Mouse (Mus musculus) E14TG2a.4 (cell line): ENCODE data around the gene Gtf2a2.

Experiments used
- H3K27me3 ChIP-seq: 2 replicates; pipeline ENCODE4 v1.6.1; 2014; ENCODE audit warnings: low read length, control low read depth; ENCODE audit not compliant: insufficient read depth
- H3K36me3 ChIP-seq: 2 replicates; pipeline ENCODE4 v1.6.1; 2014; ENCODE audit warnings: low read length, control low read depth; ENCODE audit not compliant: insufficient read depth
- H3K4me1 ChIP-seq: replicated peaks from 2 replicates; pipeline ENCODE4 v1.6.1; 2014; ENCODE audit warnings: low read depth, low read length, control low read depth
- H3K4me3 ChIP-seq: replicated peaks from 2 replicates; pipeline ENCODE4 v1.5.1; 2014; ENCODE audit warnings: mild to moderate bottlenecking, low read length
- H3K9me3 ChIP-seq: 2 replicates; pipeline ENCODE4 v1.6.1; 2014; ENCODE audit warnings: low read length, control low read depth
- CTCF ChIP-seq: conservative IDR thresholded peaks from 2 replicates; pipeline ENCODE4 v1.5.1; 2014; ENCODE audit warnings: low read length
- NANOG ChIP-seq: IDR thresholded peaks from 2 replicates; pipeline ENCODE4 v1.6.1; 2014; ENCODE audit warnings: borderline replicate concordance, low read length, mixed read lengths
- POU5F1 ChIP-seq: IDR thresholded peaks from 2 replicates; pipeline ENCODE4 v1.6.1; 2014; ENCODE audit warnings: low read length, borderline replicate concordance

Gtf2a2 gene

GRCm38 (mm10) chr9:70052730-70053129, 40.4 kb downstream of the Gtf2a2 start:
- Histone ChIP-seq H3K36me3 (no peaks in the 10 kb centered on the region), H3K9me3 (no peaks in the 10 kb centered on the region), H3K4me1 (peaks cover 32% of the 10 kb centered on the region), H3K4me3 (no peak overlapping the region), H3K27me3 (no peaks in the 10 kb centered on the region)
- no peak for TF ChIP-seq NANOG
- TF ChIP-seq POU5F1, result no peak

- Histone ChIP-seq H3K36me3 (no peaks in the 10 kb centered on the region), H3K4me3 (no peak overlapping the region), H3K9me3 (no peaks in the 10 kb centered on the region), H3K27me3 (no peaks in the 10 kb centered on the region), H3K4me1 (peaks cover 26% of the 10 kb centered on the region)
- no peak for TF ChIP-seq POU5F1
Measured at GRCm38 (mm10) chr9:70053411-70053810, 41.1 kb downstream of the Gtf2a2 start.

- Histone ChIP-seq H3K27me3 (no peaks in the 10 kb centered on the region), H3K9me3 (peaks cover 16% of the 10 kb centered on the region), H3K36me3 (no peaks in the 10 kb centered on the region), H3K4me1 (no peaks in the 10 kb centered on the region; the same call in 1 of the 2 replicates), H3K4me3 (no peak overlapping the region)
- no peak for TF ChIP-seq POU5F1
- no peak for TF ChIP-seq NANOG
- no peak for TF ChIP-seq CTCF
Measured at GRCm38 (mm10) chr9:70062012-70062411, 49.7 kb downstream of the Gtf2a2 start.

GRCm38 (mm10) chr9:70067497-70067896, 55.1 kb downstream of the Gtf2a2 start:
- TF ChIP-seq CTCF, result no peak
- TF ChIP-seq POU5F1, result no peak
- TF ChIP-seq NANOG, result no peak
- no peaks in the 10 kb centered on the region for H3K36me3 ChIP-seq
- H3K4me3 ChIP-seq, result no peak overlapping the region
- peaks cover 7% of the 10 kb centered on the region for H3K4me1 ChIP-seq
- H3K27me3 ChIP-seq, result no peaks in the 10 kb centered on the region
- peaks cover 16% of the 10 kb centered on the region for H3K9me3 ChIP-seq

- no peak overlapping the region for H3K4me3 ChIP-seq
- no peaks in the 10 kb centered on the region for H3K36me3 ChIP-seq
- no peaks in the 10 kb centered on the region for H3K27me3 ChIP-seq
- H3K4me1 ChIP-seq, result peaks cover 28% of the 10 kb centered on the region
- H3K9me3 ChIP-seq, result no peaks in the 10 kb centered on the region
- TF ChIP-seq POU5F1, result no peak
- TF ChIP-seq CTCF, result no peak
- no peak for TF ChIP-seq NANOG
Measured at GRCm38 (mm10) chr9:70069961-70070435, 57.6 kb downstream of the Gtf2a2 start.

- Histone ChIP-seq H3K27me3 (0 out of 2 replicates have a peak, but pooled peaks cover 6% of the 10 kb centered on the region), H3K4me1 (peaks cover 48% of the 10 kb centered on the region), H3K4me3 (no peak overlapping the region), H3K9me3 (no peaks in the 10 kb centered on the region), H3K36me3 (no peaks in the 10 kb centered on the region)
- TF ChIP-seq NANOG, result no peak
- TF ChIP-seq POU5F1, result no peak
- TF ChIP-seq CTCF, result no peak
Measured at GRCm38 (mm10) chr9:70072387-70072786, 60.0 kb downstream of the Gtf2a2 start.
